Mouse (Mus musculus) embryonic fibroblast, embryonic 13.5 days (primary cell): ENCODE data around the gene Ppat. TPM values are rescaled to one million over a fixed set of nuclear protein-coding genes. Genes with fewer than 3 reads are reported as not detected.

Source experiments
- H3K27ac ChIP-seq: 2 replicates; pipeline ENCODE4 v1.5.1; 2012; ENCODE audit warnings: low read length, control low read depth, inconsistent platforms; ENCODE audit not compliant: insufficient read depth
- H3K4me1 ChIP-seq: 2 replicates; pipeline ENCODE4 v1.6.1; 2011; ENCODE audit warnings: low read length; ENCODE audit not compliant: control insufficient read depth, insufficient read depth
- H3K4me3 ChIP-seq: 2 replicates; pipeline ENCODE4 v1.5.1; 2011; ENCODE audit warnings: mild to moderate bottlenecking, control low read depth, low read length; ENCODE audit not compliant: insufficient read depth
- CTCF ChIP-seq: IDR thresholded peaks from 2 replicates; pipeline ENCODE4 v1.5.1; 2011; ENCODE audit warnings: mild to moderate bottlenecking, control low read depth, low read length, moderate library complexity, borderline replicate concordance; ENCODE audit not compliant: insufficient read depth
- POLR2A ChIP-seq: IDR thresholded peaks from 2 replicates; pipeline ENCODE4 v1.6.1; 2011; ENCODE audit warnings: low read depth, mild to moderate bottlenecking, control low read depth, low read length, moderate library complexity
- polyA plus RNA-seq: library from polyadenylated mRNA; stranded (reverse); fragments of >200 nt; gene quantifications from 2 replicates; pipeline ENCODE4 v1.2.4, GENCODE M21; 2011; ENCODE audit warnings: low read depth; ENCODE audit not compliant: missing spikeins, insufficient read length

Ppat gene
- polyA plus RNA-seq, 1 experiment, result 17.0 TPM

DNA sequence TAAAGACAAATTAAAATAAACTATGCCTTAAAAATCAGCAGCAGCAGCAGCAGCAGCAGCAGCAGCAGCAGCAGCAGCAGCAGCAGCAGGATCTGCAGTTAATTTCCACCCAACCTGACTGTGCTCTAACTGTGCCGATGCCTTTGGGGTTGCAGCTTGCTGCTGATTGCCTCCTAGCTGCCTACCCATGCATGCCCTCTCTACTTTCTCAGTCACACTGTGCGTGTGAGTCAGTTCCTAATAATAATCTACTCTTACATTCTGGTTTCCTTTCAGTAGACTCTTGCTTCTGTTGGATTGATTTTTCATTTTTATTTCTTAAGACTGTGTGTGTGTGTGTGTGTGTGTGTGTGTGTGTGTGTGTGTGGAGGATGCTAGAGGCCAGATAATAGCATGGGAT is 58.3 kb downstream of the Ppat start:
- H3K27ac ChIP-seq, result no peak overlapping the region
- no peak for TF ChIP-seq CTCF
- no peak for TF ChIP-seq POLR2A

DNA sequence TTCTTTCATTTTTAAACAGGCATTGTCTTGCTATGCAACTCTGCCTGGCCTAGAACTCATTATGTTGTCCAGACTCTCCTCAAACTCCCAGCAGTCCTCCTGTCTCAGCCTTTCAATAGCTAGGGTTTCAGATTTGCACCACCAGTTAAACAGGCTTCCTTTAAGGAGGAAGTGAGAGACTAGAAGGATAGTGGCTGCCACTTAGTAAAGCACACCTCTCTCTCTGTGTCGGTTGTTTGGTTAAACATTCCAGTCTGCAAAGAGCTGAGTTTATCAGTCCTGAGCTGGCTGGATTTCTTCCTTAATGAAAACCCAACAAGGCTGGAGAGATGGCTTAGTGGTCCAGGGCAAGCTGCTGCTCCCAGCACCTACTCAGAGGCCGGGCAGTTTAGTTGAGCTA is 58.8 kb downstream of the Ppat start:
- Histone ChIP-seq H3K4me1 (no peaks in the 10 kb centered on the region), H3K27ac (no peak overlapping the region), H3K4me3 (no peak overlapping the region)
- TF ChIP-seq CTCF, result no peak
- TF ChIP-seq POLR2A, result no peak

More for the DNA sequence above, 58.3 kb downstream of the Ppat start:
- no peak overlapping the region for H3K4me3 ChIP-seq
- no peaks in the 10 kb centered on the region for H3K4me1 ChIP-seq

- Histone ChIP-seq H3K27ac (no peak overlapping the region), H3K4me1 (no peaks in the 10 kb centered on the region), H3K4me3 (no peak overlapping the region)
- TF ChIP-seq POLR2A (no peak), CTCF (no peak)
Observed at GRCm38 (mm10) chr5:76887011-76887410, 64.4 kb downstream of the Ppat start.

DNA sequence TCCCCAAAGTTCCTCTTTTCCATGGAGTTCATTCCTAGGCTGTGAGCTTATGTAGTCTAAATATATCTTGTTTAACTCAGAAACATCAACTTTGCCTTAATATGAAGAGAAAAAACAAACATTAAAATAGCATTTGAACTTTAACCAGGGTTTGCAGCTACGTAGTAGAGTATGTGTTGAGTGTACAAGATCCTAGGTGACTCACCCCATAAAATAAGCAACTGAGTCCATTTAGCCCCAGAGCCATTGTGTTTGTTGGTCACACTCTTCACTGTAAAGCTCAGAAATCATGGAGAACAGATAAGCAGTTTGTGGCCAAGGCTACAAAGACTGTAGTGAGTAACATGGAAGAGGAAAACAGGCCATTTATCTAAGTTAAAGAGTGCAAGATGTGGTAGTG is 67.3 kb downstream of the Ppat start:
- Histone ChIP-seq H3K4me1 (no peaks in the 10 kb centered on the region), H3K27ac (no peak overlapping the region), H3K4me3 (no peak overlapping the region)
- TF ChIP-seq CTCF (no peak), POLR2A (no peak)

DNA sequence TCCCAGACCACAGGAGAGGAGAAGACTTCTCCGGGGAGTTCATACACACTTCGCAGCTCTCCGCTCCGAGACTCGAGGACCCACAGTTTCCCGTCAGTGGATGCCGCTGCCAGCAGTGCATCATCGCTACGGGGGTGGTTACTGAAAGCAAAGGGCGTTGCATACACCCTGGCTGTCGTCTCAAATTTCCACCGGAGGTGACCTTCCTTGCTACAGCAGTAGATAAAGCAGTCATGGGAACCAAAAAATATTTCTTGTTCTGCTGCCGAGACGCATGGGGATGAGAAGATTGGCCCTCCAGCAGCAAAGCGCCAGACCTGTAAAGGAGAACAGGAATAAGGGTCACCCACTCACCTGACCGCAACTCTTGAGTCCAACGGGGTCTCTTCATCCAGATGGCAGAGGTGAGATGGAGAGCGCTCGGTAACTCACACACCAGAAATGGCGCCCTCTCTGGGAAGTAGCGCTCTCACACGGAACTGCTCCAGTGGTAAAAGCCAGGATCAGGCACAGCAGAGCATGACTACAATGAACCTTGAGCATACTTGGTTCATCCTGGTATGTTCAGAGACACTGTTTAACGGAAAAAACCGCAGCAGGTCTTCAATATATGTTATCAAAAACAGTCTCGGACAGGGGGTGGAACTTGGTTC is 75.1 kb downstream of the Ppat start:
- Histone ChIP-seq H3K4me1 (no peaks in the 10 kb centered on the region), H3K4me3 (no peak overlapping the region), H3K27ac (no peak overlapping the region)
- no peak for TF ChIP-seq POLR2A
- TF ChIP-seq CTCF, result no peak

GRCm38 (mm10) chr5:76869553-76869952 is 81.8 kb downstream of the Ppat start:
- H3K4me1 ChIP-seq, result no peaks in the 10 kb centered on the region
- no peak overlapping the region for H3K4me3 ChIP-seq
- H3K27ac ChIP-seq, result no peak overlapping the region
- TF ChIP-seq CTCF (no peak), POLR2A (no peak)

DNA sequence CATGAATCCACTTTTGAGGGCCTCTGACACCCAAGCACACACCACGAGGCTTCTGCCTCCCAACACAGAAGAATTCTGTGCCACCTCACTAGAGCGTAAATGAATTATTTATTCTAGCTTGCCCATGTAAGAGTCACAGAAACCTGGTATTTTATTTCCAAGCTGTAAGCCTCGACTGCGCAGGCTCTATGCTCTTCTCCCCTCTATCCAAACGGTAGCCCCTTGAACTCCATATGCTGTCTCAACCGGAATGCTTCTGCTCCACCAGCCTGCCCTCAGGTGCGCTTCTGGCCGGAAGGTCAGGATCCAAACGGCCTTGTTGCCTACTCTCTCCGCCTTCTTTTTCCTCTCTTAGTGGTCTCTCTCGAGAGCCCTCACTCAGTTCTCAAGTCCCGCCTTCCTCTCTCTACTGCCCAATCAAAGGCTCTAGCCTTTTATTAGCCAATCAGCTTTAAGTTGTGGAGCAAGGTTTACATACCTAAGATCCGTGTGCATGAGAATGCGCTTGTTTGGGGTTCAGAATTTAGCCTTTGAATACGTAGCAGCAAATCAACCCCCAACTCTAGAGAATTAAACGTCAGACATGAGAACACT is 82.6 kb downstream of the Ppat start:
- Histone ChIP-seq H3K4me1 (no peaks in the 10 kb centered on the region), H3K27ac (no peak overlapping the region), H3K4me3 (no peak overlapping the region)
- TF ChIP-seq POLR2A, result no peak
- no peak for TF ChIP-seq CTCF

DNA sequence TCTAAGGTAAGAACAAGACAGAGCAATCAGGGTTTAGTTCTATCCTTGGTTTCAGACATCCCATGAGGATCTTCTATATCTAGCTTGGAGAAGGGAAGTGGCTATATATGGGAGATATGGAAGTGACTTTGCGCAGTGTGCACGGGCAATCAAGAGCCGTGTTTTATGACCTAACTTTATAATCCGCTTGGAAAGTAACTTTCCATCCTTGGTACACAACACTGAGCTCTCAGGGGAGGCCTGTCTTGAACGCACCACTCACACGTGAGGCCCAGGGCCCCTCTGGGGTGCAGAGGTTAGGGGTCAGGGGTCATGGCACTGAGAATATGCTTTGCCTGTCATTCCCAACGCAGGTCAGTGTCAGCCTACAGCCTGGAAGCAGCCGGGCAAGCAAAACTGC is 84.6 kb downstream of the Ppat start:
- H3K4me3 ChIP-seq, result no peak overlapping the region
- no peak overlapping the region for H3K27ac ChIP-seq
- no peak for TF ChIP-seq CTCF
- TF ChIP-seq POLR2A, result no peak
- no peaks in the 10 kb centered on the region for H3K4me1 ChIP-seq

Other genes starting within 250 kb of the Ppat start
- gene Aasdh, start 46.1 kb downstream of the Ppat start, polyA plus RNA-seq, result 18.0 and 20.2 TPM in 2 replicates
- gene Paics, start 271 bp downstream of the Ppat start, polyA plus RNA-seq, result 162 and 173 TPM in 2 replicates
- 192 and 197 TPM in 2 replicates for gene Srp72, start 23.1 kb upstream of the Ppat start, polyA plus RNA-seq
- not detected in 2 replicates for gene Arl9, start 52.5 kb upstream of the Ppat start, polyA plus RNA-seq
- not detected in 2 replicates for gene Thegl, start 64.4 kb upstream of the Ppat start, polyA plus RNA-seq
- gene Hopx, start 163.5 kb upstream of the Ppat start, polyA plus RNA-seq, result 3.4 and 6.3 TPM in 2 replicates